Mouse (Mus musculus) E14TG2a.4 (cell line): Measurements from ENCODE around the gene Gbf1.

Experiments
- CTCF ChIP-seq: conservative IDR thresholded peaks from 2 replicates; pipeline ENCODE4 v1.5.1; 2014; ENCODE audit warnings: low read length
- NANOG ChIP-seq: IDR thresholded peaks from 2 replicates; pipeline ENCODE4 v1.6.1; 2014; ENCODE audit warnings: borderline replicate concordance, low read length, mixed read lengths

DNA sequence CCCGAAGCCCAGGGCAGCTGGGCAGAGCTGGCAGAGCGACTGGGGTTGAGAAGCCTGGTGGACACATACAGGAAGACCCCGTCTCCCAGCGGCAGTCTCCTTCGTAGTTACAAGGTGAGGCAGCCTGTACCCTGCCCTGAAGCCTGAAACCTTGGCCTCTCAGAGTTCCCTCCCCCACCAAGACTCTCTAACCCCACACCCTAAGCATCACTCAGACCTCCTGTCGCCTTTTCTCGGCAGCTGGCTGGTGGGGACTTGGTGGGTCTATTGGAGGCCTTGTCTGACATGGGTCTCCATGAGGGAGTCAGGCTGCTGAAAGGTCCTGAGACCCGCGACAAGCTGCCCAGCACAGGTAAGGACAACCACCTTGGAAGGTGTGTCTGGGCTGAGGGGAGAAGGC is 159.0 kb downstream of the Gbf1 start:
- TF ChIP-seq CTCF (no peak), NANOG (no peak)
